Mouse (Mus musculus): ENCODE results near the gene Teddm1b.

Teddm1b gene

GRCm38 (mm10) chr1:153903006-153903405, 28.9 kb downstream of the Teddm1b start:
- no peak for DNase-seq (ENCODE audit: low read depth)

GRCm38 (mm10) chr1:153904236-153904635, 30.1 kb downstream of the Teddm1b start:
- DNase-seq (ENCODE audit: low read depth) = no peak

GRCm38 (mm10) chr1:153905884-153906283, 31.7 kb downstream of the Teddm1b start:
- DNase-seq (ENCODE audit: low read depth) = no peak

GRCm38 (mm10) chr1:153908208-153908607, 34.1 kb downstream of the Teddm1b start:
- DNase-seq (ENCODE audit: low read depth) = no peak

- DNase-seq (ENCODE audit: low read depth) = no peak
Measured at GRCm38 (mm10) chr1:153908741-153909140, 34.6 kb downstream of the Teddm1b start.

- DNase-seq (ENCODE audit: low read depth) = no peak
Measured at GRCm38 (mm10) chr1:153909213-153909962, 35.2 kb downstream of the Teddm1b start.

GRCm38 (mm10) chr1:153909963-153910291, 35.8 kb downstream of the Teddm1b start:
- no peak for DNase-seq (ENCODE audit: low read depth)

- DNase-seq (ENCODE audit: low read depth) = no peak
Measured at GRCm38 (mm10) chr1:153910423-153910822, 36.3 kb downstream of the Teddm1b start.

- DNase-seq (ENCODE audit: low read depth) = no peak
Measured at GRCm38 (mm10) chr1:153911276-153911795, 37.2 kb downstream of the Teddm1b start.

- no peak for DNase-seq (ENCODE audit: low read depth)
Measured at GRCm38 (mm10) chr1:153913869-153914268, 39.7 kb downstream of the Teddm1b start.

- DNase-seq (ENCODE audit: low read depth) = no peak
Measured at GRCm38 (mm10) chr1:153918521-153919206, 44.5 kb downstream of the Teddm1b start.

- no peak for DNase-seq (ENCODE audit: low read depth)
Measured at GRCm38 (mm10) chr1:153921642-153922041, 47.5 kb downstream of the Teddm1b start.

GRCm38 (mm10) chr1:153922571-153923021, 48.5 kb downstream of the Teddm1b start:
- DNase-seq (ENCODE audit: low read depth) = no peak

GRCm38 (mm10) chr1:153924395-153925385, 50.5 kb downstream of the Teddm1b start:
- DNase-seq (ENCODE audit: low read depth) = no peak

Measured in naive thymus-derived CD4-positive, alpha-beta T cell, adult 2 months (primary cell).